Mouse (Mus musculus) hindbrain, embryonic 13.5 days (tissue): ENCODE data around the gene Zbtb11. TPM values are rescaled to one million over a fixed set of nuclear protein-coding genes. Genes with fewer than 3 reads are reported as not detected.

Experiments
- polyA plus RNA-seq: library from polyadenylated mRNA; unstranded; fragments of >200 nt; fragmentation: Nextera tagmentation; extraction: Ambion mirVana; gene quantifications from 2 replicates; pipeline ENCODE4 v1.2.1, GENCODE M21; 2015

Gene Zbtb11
- polyA plus RNA-seq, 1 experiment from 2014 or later = 21.5 TPM

Other genes starting within 250 kb of the Zbtb11 start
- gene Nfkbiz, start 135.0 kb upstream of the Zbtb11 start, polyA plus RNA-seq = 1.6 and 3.1 TPM in 2 replicates
- 1.1 and 1.2 TPM in 2 replicates for gene Nxpe3, start 78.6 kb upstream of the Zbtb11 start, polyA plus RNA-seq
- gene Cep97, start 39.0 kb upstream of the Zbtb11 start, polyA plus RNA-seq = 16.9 and 17.3 TPM in 2 replicates
- gene Rpl24, start 7.6 kb upstream of the Zbtb11 start, polyA plus RNA-seq = 596 and 616 TPM in 2 replicates
- 252 and 255 TPM in 2 replicates for gene Pcnp, start 55.9 kb downstream of the Zbtb11 start, polyA plus RNA-seq
- gene Trmt10c, start 63.9 kb downstream of the Zbtb11 start, polyA plus RNA-seq = 20.4 and 22.3 TPM in 2 replicates
- 64.5 and 64.6 TPM in 2 replicates for gene Senp7, start 74.5 kb downstream of the Zbtb11 start, polyA plus RNA-seq
- 0.49 and 0.87 TPM in 2 replicates for gene Impg2, start 230.4 kb downstream of the Zbtb11 start, polyA plus RNA-seq